Mouse (Mus musculus): ENCODE measurements at regions not wholly inside any gene's neighbourhood (a gene's known extent, or its start where the extent isn't known, plus 50 kb on each side); places are given as distances from the start of the nearest gene placed in this dataset.

- no peak for TF ChIP-seq CTCF (IDR thresholded peaks at IDR 0.05; ENCODE audit: control insufficient read depth, insufficient read depth, insufficient read length)
- TF ChIP-seq MYOG (IDR thresholded peaks at IDR 0.05; ENCODE audit: control insufficient read depth, extremely low read depth, insufficient read length): no peak
- no peak for TF ChIP-seq FOSL1 (IDR thresholded peaks at IDR 0.05; ENCODE audit: insufficient read depth, low read length, poor library complexity, severe bottlenecking)
Observed at GRCm38 (mm10) chr8:6652180-6652579, 1547.0 kb upstream of the Slc10a2 start.

Measured in C2C12 (cell line).